In the genomic region with DNA sequence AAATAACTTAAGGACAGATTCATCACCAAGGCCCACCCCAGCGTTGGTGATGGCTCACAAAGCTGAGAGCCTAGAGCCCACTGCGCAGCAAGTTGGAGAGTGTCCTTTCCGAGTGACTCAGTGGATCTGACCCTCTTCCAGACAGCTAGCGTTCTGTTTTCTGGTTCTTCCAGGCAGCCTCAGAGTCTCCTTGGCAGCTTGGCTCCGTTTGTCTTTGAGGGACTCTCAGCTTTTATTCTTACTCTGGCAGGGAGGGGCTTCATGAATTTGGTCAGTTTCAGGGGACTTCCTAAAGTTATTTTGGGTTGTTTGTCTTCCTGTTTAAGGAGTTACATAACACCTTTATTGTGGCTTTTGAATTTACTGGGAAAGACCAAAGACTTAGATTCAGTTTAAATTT, we compare ENCODE assay signal across 35 mouse cellular contexts. TPM values are rescaled to one million over a fixed set of nuclear protein-coding genes. Genes with fewer than 3 reads are reported as not detected.
DNase-seq lines count a peak whose midpoint lies in the region; TF ChIP-seq lines count a peak whose summit lies in the region.
"Had no signal": no experiment of that assay in that cellular context is flagged by ENCODE, and none has a peak within 500 bp of the region (broad histone marks: within the 10 kb centered on the region; RNA-seq: fewer than 3 reads in every experiment).

No protein-coding gene starts in this region.

- WGBS in spleen, adult 2 months: 56% methylated on average over 5 of the region's 5 CpGs
- 55% methylated on average over 5 of the region's 5 CpGs for WGBS in small intestine, adult 2 months

- TF ChIP-seq CTCF in spleen, adult 2 months (IDR thresholded peaks at IDR 0.05; ENCODE audit: extremely low read depth, insufficient read depth, insufficient read length, insufficient replicate concordance): no peak
- no peak for TF ChIP-seq CTCF in cortical plate, adult 2 months (IDR thresholded peaks at IDR 0.05; ENCODE audit: extremely low read depth, insufficient read depth, low read length)
- TF ChIP-seq CTCF in small intestine, adult 2 months (IDR thresholded peaks at IDR 0.05; ENCODE audit: extremely low read depth, insufficient read length, insufficient replicate concordance, low read depth, low read length): no peak

- peaks cover 5% of the 10 kb centered on the region; the same call in 1 of the 2 replicates for H3K4me1 ChIP-seq in spleen, adult 2 months (ENCODE audit: control insufficient read depth, insufficient read depth, insufficient read length)
- peaks cover 32% of the 10 kb centered on the region for H3K4me1 ChIP-seq in cortical plate, adult 2 months (ENCODE audit: control insufficient read depth, insufficient read depth, low read length)
- H3K4me1 ChIP-seq in small intestine, adult 2 months (ENCODE audit: control insufficient read depth, insufficient read depth, insufficient read length, low read length): peaks cover 47% of the 10 kb centered on the region

- no peak for TF ChIP-seq POLR2A in spleen, adult 2 months (IDR thresholded peaks at IDR 0.05; ENCODE audit: low read depth, low read length)
- 0 out of 2 replicates have a peak, but pooled peaks have one; percentile 9 for TF ChIP-seq POLR2A in cortical plate, adult 2 months (IDR thresholded peaks at IDR 0.05; ENCODE audit: extremely low read depth, insufficient read depth, low read length)
- no peak for TF ChIP-seq POLR2A in small intestine, adult 2 months (IDR thresholded peaks at IDR 0.05; ENCODE audit: low read depth, low read length)

- no peak overlapping the region for H3K4me3 ChIP-seq in spleen, adult 2 months (ENCODE audit: extremely low read depth, insufficient read depth, insufficient read length)
- no peak overlapping the region for H3K4me3 ChIP-seq in cortical plate, adult 2 months (ENCODE audit: insufficient read depth, low read length)
- no peak overlapping the region for H3K4me3 ChIP-seq in small intestine, adult 2 months (ENCODE audit: low read depth, low read length)
- H3K4me3 ChIP-seq: forebrain, embryonic 15.5 days; heart, embryonic 10.5 days; hindbrain, embryonic 10.5 days; intestine, embryonic 15.5 days; neural tube, embryonic 12.5 days; stomach, embryonic 15.5 days had no signal

- DNase-seq in heart, adult 9 months (ENCODE audit: low spot score in 2 of 2): peak; percentile 18 to 36
- DNase-seq in heart, postnatal 4 days: no peak
- DNase-seq in spleen, adult 2 months (ENCODE audit: low read depth in 1 of 2, low spot score in 2 of 2): no peak
- no peak for DNase-seq in spleen, postnatal 14 days (ENCODE audit: low spot score in 2 of 2)
- DNase-seq in embryo, embryonic 11 days: no peak
- DNase-seq: adrenal gland, postnatal 10 days; B cell, adult 2 months; cerebellum, adult 11 months; cerebellum, postnatal 10 days; gastrocnemius, postnatal 14 days; kidney, adult 9 months; kidney, postnatal 14 days; layer of hippocampus, adult 9-11 months; liver, postnatal 0 days; midbrain, embryonic 14.5 days; retina, postnatal 1 day; right cerebral cortex, postnatal 25 days had no signal

- no peaks in the 10 kb centered on the region for H3K36me3 ChIP-seq in spleen, adult 2 months (ENCODE audit: control insufficient read depth, insufficient read depth, low read length)
- no peaks in the 10 kb centered on the region for H3K36me3 ChIP-seq in small intestine, adult 2 months (ENCODE audit: control insufficient read depth, insufficient read depth, low read length)
- H3K36me3 ChIP-seq: forebrain, embryonic 15.5 days; heart, embryonic 10.5 days; hindbrain, embryonic 10.5 days; intestine, embryonic 15.5 days; neural tube, embryonic 12.5 days; stomach, embryonic 15.5 days had no signal

- H3K27me3 ChIP-seq in spleen, adult 2 months (ENCODE audit: control insufficient read depth, insufficient read depth, low read length): no peaks in the 10 kb centered on the region
- no peaks in the 10 kb centered on the region for H3K27me3 ChIP-seq in small intestine, adult 2 months (ENCODE audit: control insufficient read depth, insufficient read depth, low read length)
- H3K27me3 ChIP-seq: forebrain, embryonic 15.5 days; intestine, embryonic 15.5 days; neural tube, embryonic 12.5 days; stomach, embryonic 15.5 days had no signal

- H3K27ac ChIP-seq in spleen, adult 2 months (ENCODE audit: insufficient read depth, low read length): 0 out of 2 replicates have a peak overlapping the region, but pooled peaks have one; percentile 30
- peak overlapping the region; percentile 70 for H3K27ac ChIP-seq in cortical plate, adult 2 months (ENCODE audit: insufficient read depth, low read length)
- H3K27ac ChIP-seq in small intestine, adult 2 months (ENCODE audit: insufficient read depth, low read depth, low read length): peak overlapping the region; percentile 17; the same call in 1 of the 2 replicates
- H3K27ac ChIP-seq: forebrain, embryonic 15.5 days; heart, embryonic 10.5 days; hindbrain, embryonic 10.5 days; intestine, embryonic 15.5 days; neural tube, embryonic 12.5 days; stomach, embryonic 15.5 days had no signal

RNA-seq across cellular contexts. Expression of a gene that starts 24.3 kb away (rescaled TPM):
- total RNA-seq in heart, postnatal 4 days (2021): 10 to 100 TPM; 38.2 to 42.5 TPM
- 74.8 and 91.9 TPM in 2 replicates for polyA plus RNA-seq in spleen, adult 2 months (2012; rRNA removed)
- 318 and 325 TPM in 2 replicates for polyA plus RNA-seq in cortical plate, adult 2 months (2012; rRNA removed)
- polyA plus RNA-seq in small intestine, adult 2 months (2012; rRNA removed): 43.6 and 82.0 TPM in 2 replicates

RNA-seq across cellular contexts. Expression of a gene that starts 28.7 kb away (rescaled TPM):
- total RNA-seq in heart, postnatal 4 days (2021): not detected
- polyA plus RNA-seq in spleen, adult 2 months (2012; rRNA removed): not detected in 2 replicates
- not detected in 2 replicates for polyA plus RNA-seq in cortical plate, adult 2 months (2012; rRNA removed)
- not detected in 2 replicates for polyA plus RNA-seq in small intestine, adult 2 months (2012; rRNA removed)
- total RNA-seq: adrenal gland, postnatal 10 days; gastrocnemius, postnatal 14 days; liver, adult 2 months; MEL had no signal
- polyA plus RNA-seq: brain, embryonic 14.5 days; embryonic facial prominence, embryonic 14.5 days; forebrain, embryonic 15.5 days; heart, embryonic 10.5 days; heart, embryonic 16.5 days; hindbrain, embryonic 10.5 days; hindbrain, embryonic 16.5 days; intestine, embryonic 15.5 days; limb, embryonic 11.5 days; liver, adult 2 months; liver, postnatal 0 days; lung, postnatal 0 days; midbrain, embryonic 14.5 days; neural tube, embryonic 12.5 days; thymus, postnatal 0 days had no signal

RNA-seq across cellular contexts. Expression of a gene that starts 32.1 kb away (rescaled TPM):
- total RNA-seq in heart, postnatal 4 days (2021): not detected
- 0.66 and 0.99 TPM in 2 replicates for polyA plus RNA-seq in spleen, adult 2 months (2012; rRNA removed)
- 0.19 and 0.27 TPM in 2 replicates for polyA plus RNA-seq in cortical plate, adult 2 months (2012; rRNA removed)
- 0.06 TPM in 1 of 2 replicates, not detected in the other for polyA plus RNA-seq in small intestine, adult 2 months (2012; rRNA removed)
- polyA plus RNA-seq: heart, embryonic 10.5 days; heart, embryonic 16.5 days; hindbrain, embryonic 10.5 days; hindbrain, embryonic 16.5 days; intestine, embryonic 15.5 days; limb, embryonic 11.5 days; lung, postnatal 0 days; midbrain, embryonic 14.5 days; neural tube, embryonic 12.5 days; stomach, embryonic 15.5 days had no signal

RNA-seq across cellular contexts. Expression of a gene that starts 47.1 kb away (rescaled TPM):
- total RNA-seq in heart, postnatal 4 days (2021): 1 to 10 TPM; 8.3 to 9.3 TPM
- 12.3 and 13.9 TPM in 2 replicates for polyA plus RNA-seq in spleen, adult 2 months (2012; rRNA removed)
- 21.4 and 24.4 TPM in 2 replicates for polyA plus RNA-seq in cortical plate, adult 2 months (2012; rRNA removed)
- 11.0 and 24.9 TPM in 2 replicates for polyA plus RNA-seq in small intestine, adult 2 months (2012; rRNA removed)

RNA-seq across cellular contexts. Expression of a gene that starts 52.0 kb away (rescaled TPM):
- under 1 TPM; 0.16 to 0.26 TPM for total RNA-seq in heart, postnatal 4 days (2021)
- 6.8 and 9.3 TPM in 2 replicates for polyA plus RNA-seq in spleen, adult 2 months (2012; rRNA removed)
- not detected in 2 replicates for polyA plus RNA-seq in cortical plate, adult 2 months (2012; rRNA removed)
- 0.04 and 0.22 TPM in 2 replicates for polyA plus RNA-seq in small intestine, adult 2 months (2012; rRNA removed)
- total RNA-seq: left cerebral cortex, postnatal 10 days; liver, adult 2 months had no signal

Comparison
In these comparisons a context has a peak if more than half of its experiments do, and no peak if none do; other contexts are left out.
1. DNase-seq: peak in heart, adult 9 months (2 of 2); none in heart, postnatal 4 days (single experiment), spleen, adult 2 months (0 of 2), spleen, postnatal 14 days (0 of 2) and embryo, embryonic 11 days (single experiment).
2. H3K27ac ChIP-seq: peak in every context shown above with its lines; median percentile 70 in cortical plate, adult 2 months; 30 in spleen, adult 2 months; 17 in small intestine, adult 2 months.